Mouse (Mus musculus) subcutaneous adipose tissue, adult 2 months (tissue): Measurements from ENCODE around the gene Gnas. TPM values are rescaled to one million over a fixed set of nuclear protein-coding genes. Genes with fewer than 3 reads are reported as not detected.

Experiments used
- polyA plus RNA-seq: library from polyadenylated mRNA; depleted of rRNA; stranded (reverse); fragments of >200 nt; gene quantifications from 2 replicates; pipeline ENCODE4 v1.2.3, GENCODE M21; 2012; ENCODE audit warnings: low replicate concordance; rRNA removed

Gnas gene
- 1,476 and 1,497 TPM in 2 replicates for polyA plus RNA-seq

DNA sequence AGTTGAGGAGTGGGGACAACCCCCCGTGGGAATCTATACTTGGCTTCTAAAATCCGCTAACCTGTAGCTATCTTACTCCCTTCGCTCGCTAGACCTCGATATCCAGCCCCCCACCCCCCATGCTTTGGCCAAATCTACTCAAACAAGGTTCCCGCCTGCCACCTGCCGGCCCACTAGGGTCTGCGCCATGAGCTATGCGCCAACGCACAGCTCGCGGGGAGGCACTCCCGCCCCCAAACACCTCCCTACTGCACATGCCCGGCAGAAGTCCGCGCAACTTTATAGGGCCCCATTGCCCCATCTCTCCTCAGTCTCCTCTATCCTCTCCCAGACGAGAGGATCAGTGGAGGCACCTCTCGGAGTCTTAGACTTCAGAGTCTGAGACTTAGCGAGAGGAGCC is at the start of gene Gnas:
Gene Gnas (plus strand): TSS at position 310 of the 400 bp plus-strand sequence.

GRCm38 (mm10) chr2:174346612-174346998 is 62.5 kb downstream of the Gnas start, which contains the start of gene Gm20721:
Gene Gm20721 (minus strand): TSS chr2:174346712.

Other genes starting within 250 kb of the Gnas start
- 58.8 and 68.5 TPM in 2 replicates for gene Stx16, start 208.0 kb upstream of the Gnas start, polyA plus RNA-seq
- 154 and 159 TPM in 2 replicates for gene Npepl1, start 174.0 kb upstream of the Gnas start, polyA plus RNA-seq
- gene Gm20721, start 62.4 kb downstream of the Gnas start, polyA plus RNA-seq, result 1.0 and 1.3 TPM in 2 replicates
- 66.1 and 71.7 TPM in 2 replicates for gene Nelfcd, start 131.5 kb downstream of the Gnas start, polyA plus RNA-seq
- gene Ctsz, start 154.7 kb downstream of the Gnas start, polyA plus RNA-seq, result 309 and 377 TPM in 2 replicates
- 0.16 and 0.19 TPM in 2 replicates for gene Tubb1, start 166.4 kb downstream of the Gnas start, polyA plus RNA-seq
- gene Atp5e, start 179.8 kb downstream of the Gnas start, polyA plus RNA-seq, result 302 and 356 TPM in 2 replicates
- 54.3 and 69.8 TPM in 2 replicates for gene Prelid3b, start 188.8 kb downstream of the Gnas start, polyA plus RNA-seq